Comparison of ENCODE assay signal across 8 mouse cellular contexts in genomic region chr11:115933747-115934110, GRCm38 (mm10). TPM values are rescaled to one million over a fixed set of nuclear protein-coding genes. Genes with fewer than 3 reads are reported as not detected.
DNase-seq lines count a peak whose midpoint lies in the region; ATAC-seq and TF ChIP-seq lines count a peak whose summit lies in the region.

No protein-coding gene starts in this region.

- no peaks in the 10 kb centered on the region for H3K9me3 ChIP-seq in liver, embryonic 14.5 days (ENCODE audit: control insufficient read depth, low read length)
- no peaks in the 10 kb centered on the region for H3K9me3 ChIP-seq in stomach, postnatal 0 days (ENCODE audit: control insufficient read depth, low read length)

- H3K9ac ChIP-seq in liver, embryonic 14.5 days (replicated peaks) = peak overlapping the region; percentile 87
- H3K9ac ChIP-seq in stomach, postnatal 0 days (ENCODE audit: low read length) = peak overlapping the region; percentile 83

- TF ChIP-seq EP300 in liver, embryonic 14.5 days (IDR thresholded peaks at IDR 0.05; ENCODE audit: low read depth) = no peak
- TF ChIP-seq EP300 in stomach, postnatal 0 days (optimal IDR thresholded peaks at IDR 0.05) = no peak

- H3K27ac ChIP-seq in testis, adult 2 months (ENCODE audit: control insufficient read depth, insufficient read depth, low read depth, low read length) = peak overlapping the region; percentile 56
- H3K27ac ChIP-seq in liver, embryonic 14.5 days = peak overlapping the region; percentile 32
- 0 out of 2 replicates have a peak overlapping the region, but pooled peaks have one; percentile 56 for H3K27ac ChIP-seq in stomach, postnatal 0 days (replicated peaks)

- H3K4me2 ChIP-seq in liver, embryonic 14.5 days (ENCODE audit: low read depth) = peak overlapping the region; percentile 90
- peak overlapping the region; percentile 67 for H3K4me2 ChIP-seq in stomach, postnatal 0 days (replicated peaks; ENCODE audit: low read depth)

- no peak for DNase-seq in cerebellum, adult 11-12 months
- no peak for DNase-seq in testis, postnatal 10 days (ENCODE audit: low spot score)
- DNase-seq in liver, embryonic 14.5 days (ENCODE audit: low read depth in 3 of 3, low spot score in 3 of 3) = no peak
- no peak for DNase-seq in stomach, postnatal 0 days (ENCODE audit: low spot score)
- no peak for DNase-seq in thymus, postnatal 10 days (ENCODE audit: low spot score in 2 of 2)
- DNase-seq in gastrocnemius, postnatal 14 days = no peak

- H3K4me3 ChIP-seq in testis, adult 2 months (ENCODE audit: control insufficient read depth, low read depth, low read length) = peak overlapping the region; percentile 87
- H3K4me3 ChIP-seq in liver, embryonic 14.5 days (ENCODE audit: insufficient read depth in 1 of 2, low read depth in 2 of 2, low read length in 2 of 2) = peak overlapping the region; percentile 84 to 100
- H3K4me3 ChIP-seq in stomach, postnatal 0 days (ENCODE audit: low read depth, low read length) = peak overlapping the region; percentile 70

- H3K36me3 ChIP-seq in testis, adult 2 months (ENCODE audit: control insufficient read depth, insufficient read depth, low read length) = peaks cover 2% of the 10 kb centered on the region; the same call in 1 of the 2 replicates
- peaks cover 11% of the 10 kb centered on the region for H3K36me3 ChIP-seq in liver, embryonic 14.5 days (replicated peaks; ENCODE audit: control insufficient read depth, insufficient read depth, low read depth)
- peaks cover 4% of the 10 kb centered on the region; the same call in 1 of the 2 replicates for H3K36me3 ChIP-seq in stomach, postnatal 0 days (ENCODE audit: control insufficient read depth, insufficient read depth, low read length)

- TF ChIP-seq CTCF in testis, adult 2 months (IDR thresholded peaks at IDR 0.05; ENCODE audit: control insufficient read depth, insufficient read depth, insufficient replicate concordance, low read depth, low read length) = no peak
- TF ChIP-seq CTCF in liver, embryonic 14.5 days (IDR thresholded peaks at IDR 0.05; ENCODE audit: low read depth) = no peak
- no peak for TF ChIP-seq CTCF in stomach, postnatal 0 days (IDR thresholded peaks at IDR 0.05; ENCODE audit: low read depth)

- under 1% methylated on average over 16 of the region's 16 CpGs for WGBS in liver, embryonic 14.5 days (ENCODE audit: insufficient replicate concordance)
- under 1% methylated on average over 16 of the region's 16 CpGs for whole genome bisulfite sequencing in stomach, postnatal 0 days

- intact Hi-C loops in gastrocnemius, postnatal 14 days (cut with DNase I; ENCODE audit: low total_unique reads) = no loop called here

- H3K27me3 ChIP-seq in testis, adult 2 months (ENCODE audit: control insufficient read depth, insufficient read depth, low read length) = no peaks in the 10 kb centered on the region
- no peaks in the 10 kb centered on the region for H3K27me3 ChIP-seq in liver, embryonic 14.5 days (ENCODE audit: control insufficient read depth, insufficient read depth, low read length)
- no peaks in the 10 kb centered on the region for H3K27me3 ChIP-seq in stomach, postnatal 0 days (ENCODE audit: control insufficient read depth, insufficient read depth, low read length)

- TF ChIP-seq POLR2A in testis, adult 2 months (IDR thresholded peaks at IDR 0.05; ENCODE audit: control insufficient read depth, low read depth, low read length) = no peak

- peaks cover 6% of the 10 kb centered on the region for H3K4me1 ChIP-seq in testis, adult 2 months (ENCODE audit: control insufficient read depth, insufficient read depth, low read length)
- peaks cover 16% of the 10 kb centered on the region in 2 experiments for H3K4me1 ChIP-seq in liver, embryonic 14.5 days (replicated peaks; ENCODE audit: control insufficient read depth in 2 of 2, insufficient read depth in 2 of 2, low read length in 1 of 2)
- H3K4me1 ChIP-seq in stomach, postnatal 0 days (replicated peaks; ENCODE audit: control insufficient read depth, insufficient read depth) = peaks cover 13% of the 10 kb centered on the region; the same call in 1 of the 2 replicates

- ATAC-seq in cerebellum, adult (ENCODE audit: insufficient number of reproducible peaks, low FRiP score, low TSS enrichment) = peak; percentile 20; the same call in 1 of the 2 replicates
- ATAC-seq in liver, embryonic 14.5 days (ENCODE audit: insufficient read depth) = peak; percentile 38; the same call in 1 of the 2 replicates
- ATAC-seq in stomach, postnatal 0 days (ENCODE audit: low FRiP score, low TSS enrichment) = peak; percentile 35; the same call in 1 of the 2 replicates

RNA-seq across cellular contexts. Expression of gene Recql5, which starts 0.5 kb away (rescaled TPM):
- polyA plus RNA-seq in testis, adult 2 months (2012; rRNA removed) = 30.3 and 33.1 TPM in 2 replicates
- polyA plus RNA-seq in liver, embryonic 14.5 days (2012; rRNA removed) = 6.7 and 7.3 TPM in 2 replicates
- polyA plus RNA-seq in liver, embryonic 14.5 days (2014; fragmentation: Nextera tagmentation; extraction: Ambion mirVana) = 6.1 and 6.5 TPM in 2 replicates
- 7.2 and 8.1 TPM in 2 replicates for polyA plus RNA-seq in stomach, postnatal 0 days (2015; fragmentation: Nextera tagmentation; extraction: Ambion mirVana)
- 1 to 10 TPM; 5.7 to 6.3 TPM for total RNA-seq in gastrocnemius, postnatal 14 days (2021)

RNA-seq across cellular contexts. Expression of gene Sap30bp, which starts 0.6 kb away (rescaled TPM):
- polyA plus RNA-seq in testis, adult 2 months (2012; rRNA removed) = 20.2 and 20.4 TPM in 2 replicates
- polyA plus RNA-seq in liver, embryonic 14.5 days (2012; rRNA removed) = 8.7 and 22.6 TPM in 2 replicates
- 20.0 and 21.2 TPM in 2 replicates for polyA plus RNA-seq in liver, embryonic 14.5 days (2014; fragmentation: Nextera tagmentation; extraction: Ambion mirVana)
- 23.6 and 27.0 TPM in 2 replicates for polyA plus RNA-seq in stomach, postnatal 0 days (2015; fragmentation: Nextera tagmentation; extraction: Ambion mirVana)
- total RNA-seq in gastrocnemius, postnatal 14 days (2021) = 10 to 100 TPM; 13.1 to 15.2 TPM

RNA-seq across cellular contexts. Expression of gene Smim6, which starts 21.9 kb away (rescaled TPM):
- 17.6 and 20.7 TPM in 2 replicates for polyA plus RNA-seq in testis, adult 2 months (2012; rRNA removed)
- 1.5 and 1.8 TPM in 2 replicates for polyA plus RNA-seq in liver, embryonic 14.5 days (2012; rRNA removed)
- polyA plus RNA-seq in liver, embryonic 14.5 days (2014; fragmentation: Nextera tagmentation; extraction: Ambion mirVana) = 2.0 and 2.2 TPM in 2 replicates
- polyA plus RNA-seq in stomach, postnatal 0 days (2015; fragmentation: Nextera tagmentation; extraction: Ambion mirVana) = 184 and 185 TPM in 2 replicates
- not detected for total RNA-seq in gastrocnemius, postnatal 14 days (2021)

RNA-seq across cellular contexts. Expression of gene Smim5, which starts 34.0 kb away (rescaled TPM):
- polyA plus RNA-seq in testis, adult 2 months (2012; rRNA removed) = 0.72 TPM in 1 of 2 replicates, not detected in the other
- 20.6 and 25.1 TPM in 2 replicates for polyA plus RNA-seq in liver, embryonic 14.5 days (2012; rRNA removed)
- polyA plus RNA-seq in liver, embryonic 14.5 days (2014; fragmentation: Nextera tagmentation; extraction: Ambion mirVana) = 45.3 and 48.8 TPM in 2 replicates
- 16.8 and 17.9 TPM in 2 replicates for polyA plus RNA-seq in stomach, postnatal 0 days (2015; fragmentation: Nextera tagmentation; extraction: Ambion mirVana)
- total RNA-seq in gastrocnemius, postnatal 14 days (2021) = 1 to 10 TPM; 2.2 to 2.4 TPM

RNA-seq across cellular contexts. Expression of gene Itgb4, which starts 40.8 kb away (rescaled TPM):
- polyA plus RNA-seq in testis, adult 2 months (2012; rRNA removed) = 0.44 and 0.76 TPM in 2 replicates
- polyA plus RNA-seq in liver, embryonic 14.5 days (2012; rRNA removed) = 0.10 and 0.11 TPM in 2 replicates
- polyA plus RNA-seq in liver, embryonic 14.5 days (2014; fragmentation: Nextera tagmentation; extraction: Ambion mirVana) = 0.16 and 0.17 TPM in 2 replicates
- 12.7 and 14.6 TPM in 2 replicates for polyA plus RNA-seq in stomach, postnatal 0 days (2015; fragmentation: Nextera tagmentation; extraction: Ambion mirVana)
- total RNA-seq in gastrocnemius, postnatal 14 days (2021) = 1 to 10 TPM; 1.9 to 6.7 TPM
